Mouse (Mus musculus): ENCODE results near the gene Trap1. TPM values are rescaled to one million over a fixed set of nuclear protein-coding genes. Genes with fewer than 3 reads are reported as not detected.
"Not testable (repeated sequence)": the region's sequence is repeated elsewhere in the genome, so short reads cannot be mapped to it uniquely, and the experiment has no call there.

Gene Trap1
- 100 to 1,000 TPM; 131 to 156 (median 146) TPM for total RNA-seq (2022)

GRCm38 (mm10) chr16:4077384-4078061 is at the start of gene Trap1:
Gene Trap1, minus strand, starts transcription at chr16:4077827.
- peak; percentile 95 for DNase-seq (ENCODE audit: low spot score)

- no peak for DNase-seq (ENCODE audit: low spot score)
Measured at GRCm38 (mm10) chr16:4117072-4117471, 39.4 kb upstream of the Trap1 start.

GRCm38 (mm10) chr16:4100374-4100773 is 22.7 kb upstream of the Trap1 start:
- no peak for DNase-seq (ENCODE audit: low spot score)

GRCm38 (mm10) chr16:4097521-4097920 is 19.9 kb upstream of the Trap1 start:
- DNase-seq (ENCODE audit: low spot score): no peak

GRCm38 (mm10) chr16:4096898-4097297 is 19.3 kb upstream of the Trap1 start:
- DNase-seq (ENCODE audit: low spot score): no peak

GRCm38 (mm10) chr16:4096141-4096540 is 18.5 kb upstream of the Trap1 start:
- no peak for DNase-seq (ENCODE audit: low spot score)

GRCm38 (mm10) chr16:4087214-4087913 is 9.7 kb upstream of the Trap1 start:
- no peak for DNase-seq (ENCODE audit: low spot score)

- no peak for DNase-seq (ENCODE audit: low spot score)
Measured at GRCm38 (mm10) chr16:4085851-4086387, 8.3 kb upstream of the Trap1 start.

- DNase-seq (ENCODE audit: low spot score): no peak
Measured at GRCm38 (mm10) chr16:4085051-4085450, 7.4 kb upstream of the Trap1 start.

GRCm38 (mm10) chr16:4080419-4080818 is 2.8 kb upstream of the Trap1 start:
- not testable (repeated sequence) for DNase-seq (ENCODE audit: low spot score)

- no peak for DNase-seq (ENCODE audit: low spot score)
Measured at GRCm38 (mm10) chr16:4079656-4080055, 2.0 kb upstream of the Trap1 start.

GRCm38 (mm10) chr16:4078302-4078701 is 675 bp upstream of the Trap1 start:
- DNase-seq (ENCODE audit: low spot score): not testable (repeated sequence)

GRCm38 (mm10) chr16:4074836-4075235 is 2.8 kb downstream of the Trap1 start:
- no peak for DNase-seq (ENCODE audit: low spot score)

- DNase-seq (ENCODE audit: low spot score): no peak
Measured at GRCm38 (mm10) chr16:4074297-4074696, 3.3 kb downstream of the Trap1 start.

- DNase-seq (ENCODE audit: low spot score): peak; percentile 50
Measured at GRCm38 (mm10) chr16:4068588-4068987, 9.0 kb downstream of the Trap1 start.

- DNase-seq (ENCODE audit: low spot score): no peak
Measured at GRCm38 (mm10) chr16:4064945-4065344, 12.7 kb downstream of the Trap1 start.

GRCm38 (mm10) chr16:4053811-4054210 is 23.8 kb downstream of the Trap1 start:
- no peak for DNase-seq (ENCODE audit: low spot score)

- no peak for DNase-seq (ENCODE audit: low spot score)
Measured at GRCm38 (mm10) chr16:4052601-4053000, 25.0 kb downstream of the Trap1 start.

- DNase-seq (ENCODE audit: low spot score): no peak
Measured at GRCm38 (mm10) chr16:4045524-4045923, 32.1 kb downstream of the Trap1 start.

- DNase-seq (ENCODE audit: low spot score): no peak
Measured at GRCm38 (mm10) chr16:4044093-4044492, 33.5 kb downstream of the Trap1 start.

- DNase-seq (ENCODE audit: low spot score): no peak
Measured at GRCm38 (mm10) chr16:4041646-4042045, 36.0 kb downstream of the Trap1 start.

GRCm38 (mm10) chr16:4040206-4040605 is 37.4 kb downstream of the Trap1 start:
- DNase-seq (ENCODE audit: low spot score): no peak

- no peak for DNase-seq (ENCODE audit: low spot score)
Measured at GRCm38 (mm10) chr16:4037690-4038089, 39.9 kb downstream of the Trap1 start.
